Mouse (Mus musculus): ENCODE data around the gene Zbtb16. TPM values are rescaled to one million over a fixed set of nuclear protein-coding genes. Genes with fewer than 3 reads are reported as not detected.

The Zbtb16 gene
- polyA plus RNA-seq, 1 experiment from 2014 or later, result 7.9 TPM

DNA sequence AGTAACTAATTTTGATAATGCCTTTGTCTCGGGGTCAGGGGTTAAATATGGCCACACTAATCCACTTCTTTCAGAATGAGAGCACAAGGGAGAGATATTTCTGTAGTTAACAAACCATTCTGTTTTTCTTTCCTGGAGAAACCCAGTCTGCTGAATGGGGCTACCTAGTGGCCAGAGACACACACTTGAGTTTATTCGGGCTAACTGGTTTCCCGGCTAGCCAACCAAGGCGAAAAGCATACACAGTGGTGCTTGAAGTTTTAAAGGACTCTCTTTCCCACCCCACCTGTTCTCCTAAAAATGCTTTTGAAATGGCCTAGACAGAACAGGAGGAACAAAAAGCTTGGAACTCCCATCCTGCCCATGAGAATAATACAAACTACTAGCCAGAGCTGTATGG, 140.2 kb downstream of the Zbtb16 start:
- no peak for ATAC-seq (replicated peaks)
- Histone ChIP-seq H3K9ac (no peak overlapping the region), H3K27ac (no peak overlapping the region), H3K4me2 (no peak overlapping the region), H3K4me1 (peaks cover 26% of the 10 kb centered on the region), H3K36me3 (replicated peaks) (no peaks in the 10 kb centered on the region), H3K27me3 (replicated peaks) (0 out of 2 replicates have a peak, but pooled peaks cover 3% of the 10 kb centered on the region), H3K9me3 (no peaks in the 10 kb centered on the region), H3K4me3 (no peak overlapping the region)
- 37% methylated on average over 4 of the region's 4 CpGs for whole genome bisulfite sequencing

GRCm38 (mm10) chr9:48694616-48695061, 141.4 kb downstream of the Zbtb16 start:
- no peak overlapping the region for H3K4me3 ChIP-seq
- no peak overlapping the region for H3K27ac ChIP-seq
- H3K4me2 ChIP-seq, result no peak overlapping the region
- H3K27me3 ChIP-seq (replicated peaks), result 0 out of 2 replicates have a peak, but pooled peaks cover 3% of the 10 kb centered on the region
- H3K9ac ChIP-seq, result no peak overlapping the region
- peaks cover 26% of the 10 kb centered on the region for H3K4me1 ChIP-seq
- H3K36me3 ChIP-seq (replicated peaks), result no peaks in the 10 kb centered on the region
- no peaks in the 10 kb centered on the region for H3K9me3 ChIP-seq
- WGBS, result 12% methylated on average over 10 of the region's 10 CpGs
- no peak for ATAC-seq (replicated peaks)

GRCm38 (mm10) chr9:48693696-48694095, 142.3 kb downstream of the Zbtb16 start:
- no peak overlapping the region for H3K27ac ChIP-seq
- H3K4me3 ChIP-seq, result no peak overlapping the region
- H3K4me2 ChIP-seq, result no peak overlapping the region
- H3K36me3 ChIP-seq (replicated peaks), result no peaks in the 10 kb centered on the region
- H3K4me1 ChIP-seq, result peaks cover 26% of the 10 kb centered on the region
- H3K27me3 ChIP-seq (replicated peaks), result 0 out of 2 replicates have a peak, but pooled peaks cover 3% of the 10 kb centered on the region
- no peaks in the 10 kb centered on the region for H3K9me3 ChIP-seq
- H3K9ac ChIP-seq, result no peak overlapping the region
- no peak for ATAC-seq (replicated peaks)
- WGBS, result 41% methylated on average over 7 of the region's 7 CpGs

- ATAC-seq (replicated peaks), result no peak
- no peaks in the 10 kb centered on the region for H3K36me3 ChIP-seq (replicated peaks)
- WGBS, result 73% methylated on average over 1 of the region's 1 CpGs
- H3K27me3 ChIP-seq (replicated peaks), result no peaks in the 10 kb centered on the region
- H3K9me3 ChIP-seq, result no peaks in the 10 kb centered on the region
- no peak overlapping the region for H3K27ac ChIP-seq
- no peak overlapping the region for H3K9ac ChIP-seq
- H3K4me2 ChIP-seq, result no peak overlapping the region
- H3K4me3 ChIP-seq, result no peak overlapping the region
- H3K4me1 ChIP-seq, result 0 out of 2 replicates have a peak, but pooled peaks cover 6% of the 10 kb centered on the region
Measured at GRCm38 (mm10) chr9:48689718-48689980, 146.4 kb downstream of the Zbtb16 start.

GRCm38 (mm10) chr9:48688859-48689717, 146.9 kb downstream of the Zbtb16 start:
- no peak overlapping the region for H3K4me2 ChIP-seq
- 77% methylated on average over 6 of the region's 6 CpGs for WGBS
- H3K9ac ChIP-seq, result no peak overlapping the region
- H3K27ac ChIP-seq, result no peak overlapping the region
- H3K27me3 ChIP-seq (replicated peaks), result no peaks in the 10 kb centered on the region
- 0 out of 2 replicates have a peak, but pooled peaks cover 4% of the 10 kb centered on the region for H3K4me1 ChIP-seq
- H3K36me3 ChIP-seq (replicated peaks), result no peaks in the 10 kb centered on the region
- H3K9me3 ChIP-seq, result no peaks in the 10 kb centered on the region
- H3K4me3 ChIP-seq, result no peak overlapping the region
- ATAC-seq (replicated peaks), result no peak

DNA sequence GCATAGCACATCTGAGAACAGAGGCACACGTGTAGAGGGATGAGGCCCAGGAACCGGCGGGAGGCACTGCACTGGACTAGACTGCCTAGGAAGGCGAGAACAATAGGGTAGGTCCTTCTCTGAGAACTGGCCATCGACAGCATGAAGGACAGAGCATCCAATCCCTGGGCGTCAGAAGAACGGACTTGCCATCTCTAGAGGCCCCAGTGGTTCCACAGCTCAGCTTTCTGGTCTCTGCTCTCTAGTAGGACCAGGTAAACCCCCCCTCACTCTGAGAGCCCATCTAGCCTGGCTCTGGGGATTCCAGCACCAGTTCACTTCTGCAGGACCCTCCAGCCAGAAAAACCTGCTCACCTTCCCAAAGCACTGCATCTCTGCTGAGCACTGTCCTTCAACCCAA, 148.1 kb downstream of the Zbtb16 start:
- Histone ChIP-seq H3K27me3 (replicated peaks) (no peaks in the 10 kb centered on the region), H3K9ac (no peak overlapping the region), H3K4me2 (no peak overlapping the region), H3K9me3 (no peaks in the 10 kb centered on the region), H3K27ac (no peak overlapping the region), H3K36me3 (replicated peaks) (no peaks in the 10 kb centered on the region), H3K4me3 (no peak overlapping the region), H3K4me1 (no peaks in the 10 kb centered on the region)
- WGBS, result 68% methylated on average over 7 of the region's 7 CpGs
- no peak for ATAC-seq (replicated peaks)

DNA sequence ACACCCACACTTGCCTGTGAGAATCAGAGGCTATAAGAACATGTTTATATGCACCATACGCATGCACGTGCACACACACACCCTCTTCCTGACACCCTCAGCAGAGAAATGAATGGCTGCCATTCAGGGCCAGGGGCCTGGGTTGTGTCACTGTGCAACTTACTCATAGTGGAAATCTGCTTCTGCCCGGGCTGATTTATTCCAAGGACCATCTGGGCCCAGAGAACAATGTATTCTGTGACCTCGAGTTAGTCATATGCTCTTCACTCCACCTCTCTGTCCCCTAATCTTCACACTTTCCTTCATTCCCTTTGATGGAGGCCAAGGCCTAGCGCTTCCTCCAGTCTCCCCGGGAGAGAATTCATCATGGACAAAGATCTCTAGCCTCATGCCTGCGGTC, 150.3 kb downstream of the Zbtb16 start:
- WGBS, result 74% methylated on average over 7 of the region's 7 CpGs
- no peak overlapping the region for H3K4me2 ChIP-seq

DNA sequence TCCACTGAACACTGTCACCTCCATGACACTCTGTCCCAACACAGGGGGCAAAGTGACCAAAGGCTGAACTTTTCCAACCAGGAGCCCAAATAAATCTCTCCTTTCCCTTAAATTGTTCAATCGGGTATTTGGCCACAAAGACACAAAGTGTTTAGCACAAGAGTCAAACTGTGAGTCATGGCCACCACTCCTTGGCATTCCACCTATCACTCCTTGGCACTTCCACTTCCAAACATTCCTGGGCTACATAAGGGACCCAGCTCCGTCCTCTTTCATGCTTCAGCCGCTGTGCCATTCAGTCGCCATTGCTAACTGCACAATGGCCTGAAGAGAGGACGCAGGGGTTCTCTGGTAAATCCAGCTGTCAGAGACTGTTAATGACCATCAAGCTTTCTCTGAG, 151.9 kb downstream of the Zbtb16 start:
- no peak overlapping the region for H3K27ac ChIP-seq
- H3K9me3 ChIP-seq, result no peaks in the 10 kb centered on the region
- 52% methylated on average over 5 of the region's 5 CpGs for WGBS
- no peak overlapping the region for H3K9ac ChIP-seq
- no peak overlapping the region for H3K4me2 ChIP-seq
- no peak overlapping the region for H3K4me3 ChIP-seq
- ATAC-seq (replicated peaks), result no peak
- no peaks in the 10 kb centered on the region for H3K27me3 ChIP-seq (replicated peaks)
- peaks cover 2% of the 10 kb centered on the region; the same call in 1 of the 2 replicates for H3K4me1 ChIP-seq
- H3K36me3 ChIP-seq (replicated peaks), result no peaks in the 10 kb centered on the region

More for the DNA sequence above, 150.3 kb downstream of the Zbtb16 start:
- Histone ChIP-seq H3K27ac (no peak overlapping the region), H3K9ac (no peak overlapping the region), H3K4me1 (no peaks in the 10 kb centered on the region), H3K27me3 (replicated peaks) (no peaks in the 10 kb centered on the region), H3K36me3 (replicated peaks) (no peaks in the 10 kb centered on the region), H3K4me3 (no peak overlapping the region), H3K9me3 (no peaks in the 10 kb centered on the region)
- no peak for ATAC-seq (replicated peaks)

DNA sequence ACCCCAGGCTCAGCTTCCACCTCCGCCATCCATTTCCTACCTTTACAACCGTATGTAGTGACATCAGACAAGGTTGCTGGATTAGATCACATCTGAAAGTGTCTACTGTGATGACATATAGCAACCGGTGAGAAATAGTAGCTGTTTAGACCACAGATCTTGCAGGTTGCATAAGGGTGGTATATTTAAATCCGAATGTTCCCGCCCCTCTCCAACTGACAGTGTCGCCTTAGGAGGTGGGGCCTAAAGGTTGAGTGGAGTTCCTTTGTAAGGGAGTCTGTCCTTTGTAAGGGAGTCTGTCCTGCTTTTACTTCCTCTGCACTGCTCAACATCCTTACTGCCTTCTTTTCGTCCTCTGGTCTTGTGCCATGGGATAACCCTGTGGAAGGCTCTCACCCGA, 154.8 kb downstream of the Zbtb16 start:
- Histone ChIP-seq H3K36me3 (replicated peaks) (no peaks in the 10 kb centered on the region), H3K4me2 (no peak overlapping the region), H3K4me1 (peaks cover 23% of the 10 kb centered on the region), H3K27me3 (replicated peaks) (no peaks in the 10 kb centered on the region), H3K27ac (no peak overlapping the region), H3K9ac (no peak overlapping the region), H3K9me3 (no peaks in the 10 kb centered on the region), H3K4me3 (no peak overlapping the region)
- no peak for ATAC-seq (replicated peaks)
- 85% methylated on average over 8 of the region's 8 CpGs for WGBS

DNA sequence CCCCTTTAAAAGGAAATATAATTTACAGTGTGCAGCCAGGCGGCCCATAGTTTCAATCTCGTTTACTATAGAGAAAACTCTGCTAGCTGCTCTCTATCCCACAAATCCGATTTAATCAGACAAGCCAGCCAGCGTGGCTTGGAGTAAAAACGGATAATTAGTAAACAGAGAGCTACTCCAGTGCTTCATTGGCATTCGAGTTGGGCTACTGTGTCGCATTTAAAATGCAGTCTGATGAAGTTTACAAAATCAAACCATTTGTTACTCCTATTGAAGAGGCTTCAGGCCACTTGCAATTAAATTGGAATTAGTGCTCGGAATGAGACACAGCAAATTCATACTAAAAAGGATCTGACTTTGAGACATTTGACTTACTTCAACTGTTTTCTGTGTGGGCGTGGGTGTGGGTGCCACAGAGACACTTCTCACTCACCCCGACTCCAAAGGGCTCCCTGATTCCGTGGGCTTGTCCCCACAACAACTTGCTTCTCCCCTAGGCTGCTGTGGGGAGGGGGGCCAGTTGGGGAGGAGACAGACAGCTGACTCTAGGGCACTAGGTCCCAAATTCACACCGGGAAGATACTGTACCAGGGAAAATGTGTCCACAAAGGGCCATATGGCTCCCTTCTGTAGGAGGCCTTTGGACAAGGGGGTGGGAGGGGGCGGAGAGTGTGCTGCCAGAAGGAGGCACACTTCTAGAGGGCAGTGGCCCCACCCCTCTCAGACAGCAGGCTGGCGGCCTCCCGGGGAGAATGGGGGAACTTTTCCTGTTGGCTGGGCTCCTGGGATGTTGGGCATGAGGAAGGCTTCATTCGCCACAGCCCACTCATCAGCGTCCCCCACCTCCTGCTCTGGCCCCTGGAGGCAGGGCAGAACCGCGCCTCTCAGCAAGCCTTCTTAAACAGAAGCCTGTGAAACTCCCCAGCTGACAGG, 157.3 kb downstream of the Zbtb16 start:
- 6% methylated on average over 19 of the region's 19 CpGs for WGBS
- Histone ChIP-seq H3K4me2 (peak overlapping the region; percentile 8; the same call in 1 of the 2 replicates), H3K27me3 (replicated peaks) (no peaks in the 10 kb centered on the region), H3K4me3 (no peak overlapping the region), H3K9ac (no peak overlapping the region), H3K4me1 (peaks cover 42% of the 10 kb centered on the region), H3K27ac (peak overlapping the region; percentile 68), H3K36me3 (replicated peaks) (no peaks in the 10 kb centered on the region), H3K9me3 (no peaks in the 10 kb centered on the region)
- ATAC-seq (replicated peaks), result peak; percentile 63

GRCm38 (mm10) chr9:48675151-48675790, 160.8 kb downstream of the Zbtb16 start:
- H3K27ac ChIP-seq, result no peak overlapping the region
- H3K27me3 ChIP-seq (replicated peaks), result no peaks in the 10 kb centered on the region
- no peak for ATAC-seq (replicated peaks)
- H3K36me3 ChIP-seq (replicated peaks), result no peaks in the 10 kb centered on the region
- no peak overlapping the region for H3K4me2 ChIP-seq
- no peak overlapping the region for H3K9ac ChIP-seq
- no peak overlapping the region for H3K4me3 ChIP-seq
- WGBS, result 11% methylated on average over 11 of the region's 11 CpGs
- peaks cover 52% of the 10 kb centered on the region for H3K4me1 ChIP-seq
- H3K9me3 ChIP-seq, result no peaks in the 10 kb centered on the region

All from midbrain, embryonic 15.5 days (tissue).